Mouse (Mus musculus) neural tube, embryonic 10.5 days (tissue): ENCODE measurements around the gene Auts2.

Experiments
- DNase-seq: peaks from one replicate; pipeline ENCODE4 v3.0.0-alpha.2; 2017; ENCODE audit warnings: low spot score; ENCODE audit errors: extremely low spot score

Gene Auts2

DNA sequence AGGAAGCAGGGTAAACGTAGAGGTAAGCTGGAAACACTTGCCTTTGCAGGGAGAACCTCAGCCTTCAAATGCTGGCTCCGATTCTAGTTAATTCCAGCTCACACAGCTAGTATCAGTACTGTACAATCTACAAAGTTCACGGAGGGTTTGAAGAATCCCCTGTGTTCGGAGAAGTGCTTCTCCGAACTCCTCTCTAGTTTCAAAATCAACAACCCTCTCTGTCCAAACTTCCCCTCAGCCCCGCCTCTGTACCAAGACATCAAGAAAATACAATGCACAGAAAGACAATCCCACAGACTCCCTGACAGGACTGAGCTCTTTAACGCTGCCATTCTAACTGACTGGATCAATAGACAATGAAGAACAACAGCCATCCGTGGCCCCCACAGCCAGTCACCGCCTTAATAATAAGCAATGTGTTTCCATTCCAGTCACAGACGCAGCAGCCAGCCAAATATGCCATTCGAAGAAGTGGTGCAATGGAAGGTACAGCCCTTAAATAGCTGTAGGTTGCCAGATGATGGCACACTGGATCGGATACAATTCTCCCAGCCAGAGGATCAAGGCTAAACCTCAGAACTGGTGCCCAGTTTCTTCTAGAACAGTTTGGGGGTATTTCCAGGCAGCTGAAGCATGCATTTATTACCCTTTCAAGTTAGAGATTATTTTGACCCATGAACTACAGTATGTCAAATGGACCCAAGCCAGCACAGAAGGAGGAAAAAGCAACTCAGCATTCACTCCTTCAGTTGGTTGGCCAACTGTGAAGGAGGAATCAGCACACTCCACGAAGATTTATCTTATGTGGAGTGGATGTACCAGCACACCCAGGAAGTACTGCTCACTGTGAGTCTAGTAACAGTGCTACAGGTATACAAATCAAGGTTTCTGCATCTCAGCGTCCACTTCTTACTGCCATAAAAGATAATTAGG, 151.0 kb downstream of the Auts2 start:
- no peak for DNase-seq

- DNase-seq, result no peak
Observed at GRCm38 (mm10) chr5:132388746-132389145, 154.4 kb downstream of the Auts2 start.

- no peak for DNase-seq
Observed at GRCm38 (mm10) chr5:132385244-132385855, 157.8 kb downstream of the Auts2 start.

- no peak for DNase-seq
Observed at GRCm38 (mm10) chr5:132380261-132380660, 162.9 kb downstream of the Auts2 start.

DNA sequence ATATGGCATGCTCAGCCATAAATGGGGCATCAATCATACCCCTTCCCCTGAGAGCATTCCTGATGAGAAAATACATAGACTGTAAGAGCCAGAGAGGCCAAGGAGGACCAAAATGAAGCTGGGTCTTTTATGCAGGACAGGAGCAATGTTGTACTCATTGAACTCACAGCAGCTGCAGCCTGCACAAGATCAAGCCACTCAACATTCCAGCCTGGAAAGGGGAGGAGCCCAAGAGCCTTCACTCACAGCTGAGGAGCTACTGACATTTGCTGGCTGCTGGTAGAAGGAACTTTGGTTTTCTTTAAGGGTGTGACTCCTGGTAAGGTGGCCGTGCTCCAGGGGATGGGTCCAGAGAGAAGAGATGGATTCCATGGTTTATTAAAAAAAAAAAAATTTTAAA, 164.2 kb downstream of the Auts2 start:
- no peak for DNase-seq

DNA sequence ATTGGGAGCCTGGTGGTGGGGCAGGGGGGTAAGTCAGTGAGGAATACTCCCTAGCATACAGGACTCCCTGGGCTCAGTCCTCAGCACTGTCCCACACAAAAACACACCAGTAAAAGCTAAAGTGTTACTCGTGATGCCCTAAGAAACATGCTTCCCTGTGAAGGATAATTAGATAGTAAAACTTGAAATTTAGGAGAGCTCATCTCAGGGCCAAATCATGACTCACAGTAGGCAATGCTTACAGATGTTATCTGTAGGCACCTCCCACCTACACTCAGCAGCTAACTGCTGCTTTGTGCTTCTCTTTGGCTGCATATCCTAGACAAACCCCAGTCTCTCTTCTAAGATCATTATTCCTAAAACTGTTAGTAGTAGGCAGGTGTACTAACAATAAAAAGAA, 168.0 kb downstream of the Auts2 start:
- DNase-seq, result no peak

DNA sequence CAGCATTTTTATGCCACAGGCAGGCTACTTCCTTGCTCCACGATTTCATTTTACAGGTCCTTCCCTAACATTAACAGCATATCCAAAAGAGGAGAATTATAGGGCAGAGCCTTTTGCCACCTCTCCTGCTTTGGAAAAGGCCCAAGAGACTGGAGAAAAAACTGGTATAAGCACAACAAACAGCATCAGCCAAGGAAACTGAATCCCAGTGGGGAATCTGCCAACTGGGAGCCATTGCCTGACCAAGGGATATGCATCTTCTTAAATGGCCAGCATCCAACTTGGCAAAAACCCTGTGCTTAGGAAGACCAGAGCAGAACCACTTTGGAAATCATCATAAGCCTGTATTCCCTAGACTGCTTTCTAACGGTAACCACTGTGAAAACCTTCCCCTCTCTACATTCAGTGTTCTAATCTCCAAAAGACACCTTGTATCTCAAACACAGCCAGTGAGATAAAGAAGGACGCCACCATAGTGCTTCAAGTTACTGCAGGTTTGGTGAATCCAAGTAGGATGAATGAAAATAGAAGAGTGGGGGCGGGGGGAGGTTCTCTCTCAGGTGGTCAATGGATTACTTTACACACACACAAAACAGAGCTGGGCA, 169.6 kb downstream of the Auts2 start:
- DNase-seq, result no peak

DNA sequence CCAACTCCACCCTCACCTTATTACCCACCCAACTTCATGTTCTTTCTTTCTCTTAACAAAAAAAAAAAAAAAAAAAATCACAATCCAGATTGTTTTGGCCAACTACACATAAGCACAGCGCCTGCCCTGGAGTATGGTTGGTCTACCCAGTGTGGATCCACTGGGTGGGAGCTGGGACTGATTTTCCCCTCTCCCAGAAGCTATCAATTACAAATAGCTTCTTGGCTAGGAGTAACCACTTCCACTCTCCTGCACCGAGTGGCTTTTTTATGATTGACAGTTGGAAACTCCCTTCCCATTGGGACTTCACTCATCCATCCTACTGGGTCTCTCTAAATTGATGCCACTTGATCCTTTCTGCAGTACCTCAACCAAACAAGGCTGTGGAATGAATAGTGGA, 170.5 kb downstream of the Auts2 start:
- DNase-seq, result no peak

DNA sequence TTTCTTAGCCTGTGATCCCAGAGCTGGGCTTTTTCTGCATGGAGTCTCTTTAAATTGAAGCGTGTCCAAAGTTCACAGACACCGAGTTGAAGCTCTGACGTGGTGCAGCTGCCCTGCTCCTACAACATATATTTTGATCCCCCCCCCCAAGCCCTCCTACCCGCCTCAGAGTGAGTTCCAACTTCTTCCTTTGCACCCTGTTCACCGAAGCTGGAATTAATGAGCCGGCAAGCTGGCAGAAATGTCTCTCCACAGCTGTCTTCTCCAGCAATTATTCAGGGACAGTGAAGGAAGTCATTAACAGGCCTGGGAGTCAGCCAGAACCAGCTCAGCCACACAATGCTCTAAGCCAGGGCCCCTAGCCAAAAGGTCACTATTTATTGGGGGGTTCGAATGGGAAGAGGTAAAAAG, 174.5 kb downstream of the Auts2 start:
- peak; percentile 56 for DNase-seq

DNA sequence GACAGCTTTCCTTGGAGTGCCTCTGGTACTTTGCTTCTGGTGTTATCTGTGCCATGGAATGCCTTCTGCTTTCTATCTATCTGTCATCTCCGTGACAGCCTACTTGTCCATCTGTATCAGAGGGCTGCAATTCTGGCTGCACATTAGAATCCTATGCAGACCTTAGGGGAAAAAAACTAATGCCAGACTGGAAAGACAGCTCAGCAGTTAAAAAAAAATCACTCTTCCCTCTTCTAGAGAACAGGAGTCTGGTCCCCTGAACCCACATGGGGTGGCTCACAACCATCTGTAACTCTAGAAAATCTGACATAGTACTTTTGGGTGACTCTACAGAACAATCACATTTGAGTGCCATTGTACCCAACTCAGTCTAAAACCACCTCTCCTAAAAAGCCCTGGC, 181.9 kb downstream of the Auts2 start:
- DNase-seq, result no peak

GRCm38 (mm10) chr5:132357726-132358125, 185.4 kb downstream of the Auts2 start:
- no peak for DNase-seq

DNA sequence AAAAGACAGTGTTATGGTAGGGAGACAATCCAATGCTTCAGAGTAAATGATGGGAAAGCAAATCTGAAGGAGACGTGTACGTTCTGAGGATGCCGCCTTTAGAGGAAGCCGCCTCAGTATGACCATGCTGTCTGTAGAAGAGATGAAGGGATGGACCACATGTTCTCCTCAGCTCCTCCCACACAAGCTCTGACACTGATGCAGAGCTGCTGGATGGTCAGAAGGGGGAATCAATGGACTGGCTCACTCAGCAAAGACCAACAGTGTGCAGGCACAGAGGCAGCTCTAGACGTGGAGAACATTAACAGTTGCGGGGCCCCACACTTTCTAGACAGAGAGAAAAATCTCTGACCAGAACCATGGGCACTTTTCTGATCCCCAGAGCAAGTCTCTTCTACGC, 187.2 kb downstream of the Auts2 start:
- no peak for DNase-seq

- no peak for DNase-seq
Observed at GRCm38 (mm10) chr5:132352437-132352836, 190.7 kb downstream of the Auts2 start.

- DNase-seq, result no peak
Observed at GRCm38 (mm10) chr5:132351139-132351538, 192.0 kb downstream of the Auts2 start.

DNA sequence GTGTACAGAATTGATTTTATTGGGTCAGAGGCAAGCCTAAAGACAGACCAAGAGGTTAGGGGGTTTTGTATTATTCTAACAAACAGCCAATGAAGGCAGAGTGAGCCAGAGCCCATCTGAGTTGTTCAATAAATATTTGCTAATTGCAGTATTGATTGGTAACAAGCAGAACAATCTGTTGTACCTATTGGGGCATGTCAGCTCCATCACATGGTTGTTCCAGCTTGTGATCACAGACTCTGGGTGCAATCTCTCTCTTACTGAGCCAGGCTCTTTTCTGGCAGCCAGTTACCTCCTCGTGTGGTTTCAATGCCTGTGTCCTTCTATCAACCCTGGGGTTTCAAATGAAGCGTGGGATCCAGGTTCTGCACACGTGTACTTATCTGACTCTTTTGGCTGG, 201.8 kb downstream of the Auts2 start:
- no peak for DNase-seq

- no peak for DNase-seq
Observed at GRCm38 (mm10) chr5:132337677-132338076, 205.5 kb downstream of the Auts2 start.

DNA sequence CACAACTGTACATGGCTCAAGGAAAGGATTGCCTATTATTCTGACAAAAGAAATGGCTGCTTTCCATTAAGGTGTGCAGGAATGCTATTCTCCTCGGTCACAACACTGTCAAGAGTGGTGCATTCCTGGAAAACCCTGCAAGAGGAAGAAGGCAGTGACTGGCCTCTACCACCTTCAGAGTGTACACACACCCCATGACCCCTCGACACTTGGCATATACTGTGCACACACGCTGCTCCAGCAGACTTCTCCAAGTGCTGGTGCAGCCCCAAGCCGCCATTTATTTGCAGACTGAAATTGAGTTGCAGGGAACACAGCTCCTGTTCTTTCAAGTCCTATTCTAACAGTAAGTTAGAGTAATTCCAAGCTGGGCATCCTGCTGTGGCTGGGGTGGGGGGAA, 207.4 kb downstream of the Auts2 start:
- DNase-seq, result no peak

- no peak for DNase-seq
Observed at GRCm38 (mm10) chr5:132334796-132335195, 208.3 kb downstream of the Auts2 start.

GRCm38 (mm10) chr5:132333744-132334143, 209.4 kb downstream of the Auts2 start:
- no peak for DNase-seq

GRCm38 (mm10) chr5:132332521-132332920, 210.6 kb downstream of the Auts2 start:
- DNase-seq, result no peak

DNA sequence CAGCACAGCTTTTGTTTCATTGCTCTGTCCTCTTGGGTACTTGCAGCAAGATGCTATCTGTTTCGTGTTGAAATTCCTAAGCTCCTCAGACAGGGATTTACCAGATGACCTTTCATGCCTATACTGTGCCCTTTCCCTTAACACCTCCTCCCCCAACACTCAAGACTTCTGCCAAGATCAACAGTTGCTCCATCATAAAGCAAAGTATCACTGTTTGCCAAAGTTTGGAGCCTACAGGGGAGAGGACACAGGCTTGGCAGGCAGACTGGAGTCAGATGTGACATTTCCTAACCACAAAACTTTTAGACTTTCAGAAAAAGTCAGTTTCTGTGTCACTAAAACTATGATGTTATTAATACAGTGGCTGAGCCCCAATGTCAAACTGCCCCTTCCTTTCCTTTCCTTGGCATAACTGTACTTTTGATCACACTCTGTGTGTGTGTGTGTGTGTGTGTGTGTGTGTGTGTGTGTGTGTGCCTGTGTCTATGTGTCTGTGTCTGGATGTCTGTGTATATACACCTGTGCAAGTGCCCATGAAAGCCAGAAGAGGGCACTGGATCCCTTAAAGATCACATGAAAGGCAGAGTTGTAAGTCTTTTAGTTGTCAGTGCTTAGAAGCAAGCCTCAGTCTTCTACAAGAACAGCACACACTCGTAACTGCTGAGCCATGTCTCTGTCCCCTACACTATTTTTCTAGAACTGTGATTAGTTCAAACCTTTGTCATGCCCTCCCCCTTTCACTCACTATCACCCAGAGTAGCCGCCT, 213.8 kb downstream of the Auts2 start:
- DNase-seq, result no peak
